Mouse (Mus musculus) E14TG2a.4 (cell line): Measurements from ENCODE around the gene Parp3.

ENCODE experiments used
- CTCF ChIP-seq: conservative IDR thresholded peaks from 2 replicates; pipeline ENCODE4 v1.5.1; 2014; ENCODE audit warnings: low read length
- NANOG ChIP-seq: IDR thresholded peaks from 2 replicates; pipeline ENCODE4 v1.6.1; 2014; ENCODE audit warnings: borderline replicate concordance, low read length, mixed read lengths
- POU5F1 ChIP-seq: IDR thresholded peaks from 2 replicates; pipeline ENCODE4 v1.6.1; 2014; ENCODE audit warnings: low read length, borderline replicate concordance

- TF ChIP-seq CTCF, result no peak
- no peak for TF ChIP-seq NANOG
- no peak for TF ChIP-seq POU5F1
Measured at GRCm38 (mm10) chr9:106499667-106500066, 22.9 kb upstream of the Parp3 start, which contains the start of gene Iqcf1.
